Mouse (Mus musculus) liver, embryonic 11.5 days (tissue): ENCODE measurements around the gene Itih5. TPM values are rescaled to one million over a fixed set of nuclear protein-coding genes. Genes with fewer than 3 reads are reported as not detected.

Experiments
- ATAC-seq: fragments of 200-750 bp; cut with Nextera tagmentation; replicated peaks from 2 replicates; pipeline ENCODE4 v1.8.0; 2017; ENCODE audit warnings: moderate number of reproducible peaks, mild to moderate bottlenecking, moderate TSS enrichment, moderate library complexity; ENCODE audit not compliant: low FRiP score
- DNase-seq: peaks from one replicate; pipeline ENCODE4 v3.0.0-alpha.2; 2017; ENCODE audit warnings: low spot score
- H3K27ac ChIP-seq: fragments of 300-500 bp; sonication (generic); 2 replicates; pipeline ENCODE4 v1.5.1; 2014; ENCODE audit warnings: mild to moderate bottlenecking, low read depth, low read length, control low read depth
- H3K27me3 ChIP-seq: fragments of 300-500 bp; sonication (generic); replicated peaks from 2 replicates; pipeline ENCODE4 v1.6.1; 2014; ENCODE audit warnings: low read length, mixed read lengths; ENCODE audit not compliant: control insufficient read depth, insufficient read depth
- H3K36me3 ChIP-seq: fragments of 300-500 bp; sonication (generic); 2 replicates; pipeline ENCODE4 v1.6.1; 2014; ENCODE audit warnings: mild to moderate bottlenecking, low read length, moderate library complexity, mixed read lengths; ENCODE audit not compliant: control insufficient read depth, insufficient read depth
- H3K4me1 ChIP-seq: fragments of 300-500 bp; sonication (generic); replicated peaks from 2 replicates; pipeline ENCODE4 v1.6.1; 2014; ENCODE audit warnings: low read length, mixed read lengths; ENCODE audit not compliant: control insufficient read depth, insufficient read depth
- H3K4me2 ChIP-seq: fragments of 300-500 bp; sonication (generic); 2 replicates; pipeline ENCODE4 v1.6.1; 2014; ENCODE audit warnings: mild to moderate bottlenecking, control low read depth, moderate library complexity
- H3K4me3 ChIP-seq: fragments of 300-500 bp; sonication (generic); 2 replicates; pipeline ENCODE4 v1.5.1; 2014; ENCODE audit warnings: low read depth, low read length, control low read depth
- H3K9ac ChIP-seq: fragments of 300-500 bp; sonication (generic); 2 replicates; pipeline ENCODE4 v1.6.1; 2014; ENCODE audit warnings: low read depth, low read length, control low read depth
- H3K9me3 ChIP-seq: fragments of 300-500 bp; sonication (generic); 2 replicates; pipeline ENCODE4 v1.6.1; 2016; ENCODE audit warnings: low read length, inconsistent platforms, mixed read lengths; ENCODE audit not compliant: control insufficient read depth
- WGBS: fragments of 180-500 bp; shearing (Covaris S2); extraction: QIAGEN DNeasy Blood & Tissue Kit; methylation state at CpG from one replicate; pipeline ENCODE4 v1.1.7; 2014; 5-methylcytosine and 5-hydroxymethylcytosine counted together
- polyA plus RNA-seq: library from polyadenylated mRNA; unstranded; fragments of >200 nt; fragmentation: Nextera tagmentation; extraction: Ambion mirVana; gene quantifications from 2 replicates; pipeline ENCODE4 v1.2.1, GENCODE M21; 2014

Gene Itih5
- polyA plus RNA-seq, 1 experiment from 2014 or later, result 7.7 TPM

- Histone ChIP-seq H3K4me2 (no peak overlapping the region), H3K27ac (peak overlapping the region; percentile 65), H3K36me3 (no peaks in the 10 kb centered on the region), H3K9ac (0 out of 2 replicates have a peak overlapping the region, but pooled peaks have one; percentile 12), H3K9me3 (no peaks in the 10 kb centered on the region), H3K4me3 (peak overlapping the region; percentile 37), H3K27me3 (no peaks in the 10 kb centered on the region), H3K4me1 (no peaks in the 10 kb centered on the region)
- no peak for DNase-seq
- no peak; the same call in 1 of the 2 replicates for ATAC-seq
- 63% methylated on average over 8 of the region's 8 CpGs for WGBS
Observed at GRCm38 (mm10) chr2:10130341-10130990, 22.9 kb upstream of the Itih5 start.

GRCm38 (mm10) chr2:10131296-10131695, 22.1 kb upstream of the Itih5 start, which contains the start of gene Itih2:
Itih2 (minus strand) TSS chr2:10131396.
- Histone ChIP-seq H3K9ac (0 out of 2 replicates have a peak within 1 kb of the TSS, but pooled peaks have one; percentile 12), H3K9me3 (no peaks in the 10 kb centered on the region), H3K27me3 (no peaks in the 10 kb centered on the region), H3K4me2 (no peak within 1 kb of the TSS), H3K27ac (peak within 1 kb of the TSS; percentile 65), H3K4me1 (no peaks in the 10 kb centered on the region), H3K36me3 (no peaks in the 10 kb centered on the region), H3K4me3 (peak within 1 kb of the TSS; percentile 37)
- DNase-seq (no peak), ATAC-seq (no peak)
- WGBS, result 80% methylated on average over 4 of the region's 4 CpGs

GRCm38 (mm10) chr2:10132128-10132527, 21.2 kb upstream of the Itih5 start:
- ATAC-seq (no peak), DNase-seq (no peak)
- H3K36me3 ChIP-seq, result no peaks in the 10 kb centered on the region
- H3K9me3 ChIP-seq, result no peaks in the 10 kb centered on the region
- H3K9ac ChIP-seq, result no peak overlapping the region
- no peak overlapping the region for H3K4me3 ChIP-seq
- WGBS, result 80% methylated on average over 1 of the region's 1 CpGs
- H3K27ac ChIP-seq, result no peak overlapping the region
- H3K27me3 ChIP-seq, result no peaks in the 10 kb centered on the region
- no peaks in the 10 kb centered on the region for H3K4me1 ChIP-seq
- no peak overlapping the region for H3K4me2 ChIP-seq

DNA sequence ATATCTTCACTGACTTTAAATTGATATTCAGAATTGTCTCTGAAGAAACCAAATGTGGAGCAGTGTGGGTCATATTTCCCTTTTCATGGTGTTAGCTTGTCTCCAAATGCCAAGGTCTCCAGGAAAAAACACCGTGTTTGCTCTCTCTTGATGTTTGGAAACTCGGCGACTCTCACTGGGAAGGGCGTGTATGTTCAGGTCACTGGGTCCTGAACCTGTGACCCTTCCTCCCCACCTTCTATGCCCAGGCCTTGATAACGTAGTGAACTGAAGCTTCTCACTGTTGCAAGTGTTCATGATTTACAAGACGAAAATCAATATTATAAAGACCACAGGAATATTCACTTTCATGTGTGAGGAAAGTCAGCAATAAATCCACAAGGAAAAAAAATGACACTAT, 19.4 kb upstream of the Itih5 start:
- no peaks in the 10 kb centered on the region for H3K27me3 ChIP-seq
- no peak overlapping the region for H3K27ac ChIP-seq
- H3K4me2 ChIP-seq, result no peak overlapping the region
- no peak overlapping the region for H3K9ac ChIP-seq
- H3K4me1 ChIP-seq, result no peaks in the 10 kb centered on the region
- H3K4me3 ChIP-seq, result no peak overlapping the region
- DNase-seq (no peak), ATAC-seq (peak; percentile 68)
- H3K9me3 ChIP-seq, result no peaks in the 10 kb centered on the region
- no peaks in the 10 kb centered on the region for H3K36me3 ChIP-seq
- WGBS, result 65% methylated on average over 6 of the region's 6 CpGs

GRCm38 (mm10) chr2:10137320-10137719, 16.1 kb upstream of the Itih5 start:
- no peak overlapping the region for H3K4me3 ChIP-seq
- WGBS, result 65% methylated on average over 2 of the region's 2 CpGs
- no peak overlapping the region for H3K27ac ChIP-seq
- DNase-seq, result no peak
- no peaks in the 10 kb centered on the region for H3K9me3 ChIP-seq
- no peak overlapping the region for H3K4me2 ChIP-seq
- H3K9ac ChIP-seq, result no peak overlapping the region
- H3K4me1 ChIP-seq, result no peaks in the 10 kb centered on the region
- H3K36me3 ChIP-seq, result no peaks in the 10 kb centered on the region
- no peaks in the 10 kb centered on the region for H3K27me3 ChIP-seq
- no peak for ATAC-seq

- no peak overlapping the region for H3K9ac ChIP-seq
- H3K27ac ChIP-seq, result no peak overlapping the region
- H3K4me3 ChIP-seq, result no peak overlapping the region
- ATAC-seq, result no peak
- no peaks in the 10 kb centered on the region for H3K9me3 ChIP-seq
- whole genome bisulfite sequencing, result 69% methylated on average over 5 of the region's 5 CpGs
- no peaks in the 10 kb centered on the region for H3K36me3 ChIP-seq
- no peaks in the 10 kb centered on the region for H3K4me1 ChIP-seq
- no peak for DNase-seq
- no peaks in the 10 kb centered on the region for H3K27me3 ChIP-seq
- no peak overlapping the region for H3K4me2 ChIP-seq
Observed at GRCm38 (mm10) chr2:10140456-10140855, 12.9 kb upstream of the Itih5 start.

DNA sequence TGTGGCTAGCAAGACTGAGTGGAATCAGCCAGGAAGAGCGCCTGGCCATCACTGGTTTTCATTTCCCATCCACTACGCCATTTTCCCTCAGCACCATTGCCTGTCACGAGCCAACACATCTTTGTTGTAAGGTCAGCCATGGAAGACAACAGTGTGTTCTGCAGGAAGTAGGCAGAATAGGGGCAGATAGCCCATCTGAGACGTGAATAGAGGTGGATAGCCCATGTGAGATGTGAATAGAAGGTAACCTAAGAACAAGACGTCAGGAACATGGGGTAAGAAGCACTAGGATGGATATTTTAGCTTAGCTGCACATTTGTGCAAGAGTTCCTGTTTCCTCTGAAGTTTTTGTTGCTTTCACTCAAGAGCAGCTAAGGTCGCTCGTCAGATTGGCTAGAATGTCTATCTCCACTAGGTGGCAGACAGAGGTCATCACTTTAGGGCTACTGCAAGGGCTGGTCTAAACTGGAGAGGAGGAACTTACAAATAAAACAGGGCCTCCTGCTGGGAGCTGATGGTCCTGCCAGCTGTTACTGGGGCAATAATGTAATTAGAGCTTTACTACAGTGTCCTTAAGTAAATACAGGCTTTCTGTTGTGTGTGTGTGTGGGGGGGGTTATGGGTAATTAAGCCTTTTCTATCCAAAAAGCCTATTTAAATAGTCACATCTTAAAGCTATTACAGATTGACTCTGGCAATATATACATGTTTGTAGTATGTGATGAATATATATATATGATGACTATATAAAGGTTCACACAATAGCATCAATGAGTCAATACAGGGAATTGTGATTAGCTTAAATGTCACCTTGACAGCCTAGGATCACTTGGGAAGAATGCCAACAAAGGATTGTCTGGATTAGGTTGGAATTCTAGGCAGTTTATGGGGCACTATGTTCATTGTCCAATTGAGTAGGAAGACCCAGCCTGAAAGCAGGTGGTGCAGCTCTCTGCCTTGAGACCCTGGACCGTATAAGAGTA, 10.6 kb upstream of the Itih5 start:
- DNase-seq, result peak; percentile 36
- WGBS, result 32% methylated on average over 8 of the region's 8 CpGs

GRCm38 (mm10) chr2:10145514-10145913, 7.9 kb upstream of the Itih5 start:
- 67% methylated on average over 6 of the region's 6 CpGs for WGBS
- no peak overlapping the region for H3K4me2 ChIP-seq
- H3K27ac ChIP-seq, result no peak overlapping the region
- DNase-seq, result no peak
- no peak for ATAC-seq
- H3K4me3 ChIP-seq, result no peak overlapping the region
- H3K36me3 ChIP-seq, result no peaks in the 10 kb centered on the region
- H3K27me3 ChIP-seq, result no peaks in the 10 kb centered on the region
- no peaks in the 10 kb centered on the region for H3K9me3 ChIP-seq
- H3K4me1 ChIP-seq, result no peaks in the 10 kb centered on the region
- H3K9ac ChIP-seq, result no peak overlapping the region

More for the DNA sequence above, 10.6 kb upstream of the Itih5 start:
- no peak overlapping the region for H3K9ac ChIP-seq
- H3K9me3 ChIP-seq, result no peaks in the 10 kb centered on the region
- no peaks in the 10 kb centered on the region for H3K4me1 ChIP-seq
- H3K4me3 ChIP-seq, result no peak overlapping the region
- no peaks in the 10 kb centered on the region for H3K36me3 ChIP-seq
- H3K27ac ChIP-seq, result no peak overlapping the region
- ATAC-seq, result peak; percentile 79
- no peaks in the 10 kb centered on the region for H3K27me3 ChIP-seq
- H3K4me2 ChIP-seq, result no peak overlapping the region
